Mouse (Mus musculus) liver, embryonic 14.5 days (tissue): ENCODE results near the gene Sema4d.

Source experiments
- CTCF ChIP-seq: IDR thresholded peaks from 2 replicates; pipeline ENCODE4 v1.5.1; 2016; ENCODE audit warnings: antibody characterized with exemption, low read depth, control low read depth
- EP300 ChIP-seq: IDR thresholded peaks from 2 replicates; pipeline ENCODE4 v1.6.1; 2016; ENCODE audit warnings: antibody characterized with exemption, low read depth

GRCm38 (mm10) chr13:51816559-51817041 lies 23.1 kb upstream of the Sema4d start:
- no peak for TF ChIP-seq EP300
- TF ChIP-seq CTCF: no peak
